Mouse (Mus musculus): ENCODE results near the gene Zfp143.
"Not testable (repeated sequence)": the region's sequence is repeated elsewhere in the genome, so short reads cannot be mapped to it uniquely, and the experiment has no call there.

The Zfp143 gene

GRCm38 (mm10) chr7:110061199-110061751 lies at the start of gene Zfp143:
TSS of gene Zfp143 (plus strand) at chr7:110061217.
- peak; percentile 99 to 100 for DNase-seq (ENCODE audit: low spot score in 2 of 2)

- DNase-seq (ENCODE audit: low spot score in 2 of 2): no peak
Observed at GRCm38 (mm10) chr7:110011417-110011816, 49.6 kb upstream of the Zfp143 start.

- no peak for DNase-seq (ENCODE audit: low spot score in 2 of 2)
Observed at GRCm38 (mm10) chr7:110014272-110014671, 46.7 kb upstream of the Zfp143 start.

DNA sequence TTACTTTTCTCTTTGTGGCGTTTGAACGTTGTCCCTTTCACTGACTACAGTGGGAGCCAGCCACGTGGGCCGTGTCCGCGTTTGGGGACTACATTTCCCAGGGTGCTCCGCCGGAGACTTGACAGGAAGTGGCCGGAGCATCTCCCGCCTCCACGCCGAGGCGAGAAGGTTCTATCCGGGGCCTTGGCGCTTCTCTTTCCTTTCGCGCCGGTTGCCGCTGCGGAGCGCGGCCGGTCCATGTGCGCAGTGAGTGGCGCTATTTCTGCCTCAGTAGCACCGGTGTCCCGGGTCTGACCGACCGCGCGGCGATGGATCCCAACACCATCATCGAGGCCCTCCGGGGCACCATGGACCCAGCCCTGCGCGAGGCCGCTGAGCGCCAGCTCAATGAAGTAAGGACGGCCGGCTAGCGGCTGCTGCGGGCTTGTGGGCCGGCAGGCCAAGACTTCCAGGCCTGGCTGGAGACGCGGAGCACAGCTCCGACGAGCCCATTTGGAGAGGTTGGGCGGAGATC lies 42.8 kb upstream of the Zfp143 start, which contains the start of gene Ipo7:
Gene Ipo7 (plus strand): TSS at position 158 of the 514 bp plus-strand sequence.
- peak; percentile 82 to 94 for DNase-seq (ENCODE audit: low spot score in 2 of 2)

- peak in 1 of 2 experiments; percentile 59 for DNase-seq (ENCODE audit: low spot score in 2 of 2)
Observed at GRCm38 (mm10) chr7:110018631-110019482, 42.2 kb upstream of the Zfp143 start.

GRCm38 (mm10) chr7:110023553-110023952 lies 37.5 kb upstream of the Zfp143 start:
- no peak for DNase-seq (ENCODE audit: low spot score in 2 of 2)

DNA sequence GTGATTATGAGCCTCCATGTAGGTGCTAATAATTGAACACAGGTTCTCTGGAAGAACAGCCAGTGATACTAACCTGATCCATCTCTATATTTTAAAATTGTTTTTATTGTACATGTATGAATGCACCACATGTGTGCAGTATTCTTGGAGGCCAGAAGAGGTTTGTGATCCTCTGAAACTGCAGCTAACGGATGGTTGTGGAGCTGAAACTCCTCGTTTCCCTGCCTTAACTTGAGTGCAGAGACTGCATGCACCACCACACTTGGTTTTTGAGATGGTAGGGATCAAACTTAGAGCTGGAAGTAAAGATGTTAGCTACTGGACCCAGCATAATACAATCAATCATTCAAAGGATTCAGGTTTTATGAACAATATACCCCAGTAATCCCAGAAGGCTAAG lies 34.4 kb upstream of the Zfp143 start:
- DNase-seq (ENCODE audit: low spot score in 2 of 2): no peak

GRCm38 (mm10) chr7:110028826-110029225 lies 32.2 kb upstream of the Zfp143 start:
- DNase-seq (ENCODE audit: low spot score in 2 of 2): no peak

- DNase-seq (ENCODE audit: low spot score in 2 of 2): no peak
Observed at GRCm38 (mm10) chr7:110030342-110030741, 30.7 kb upstream of the Zfp143 start.

GRCm38 (mm10) chr7:110057723-110058122 lies 3.3 kb upstream of the Zfp143 start:
- not testable (repeated sequence) for DNase-seq (ENCODE audit: low spot score in 2 of 2)

GRCm38 (mm10) chr7:110059092-110059785 lies 1.8 kb upstream of the Zfp143 start:
- peak in 1 of 2 experiments; percentile 39 for DNase-seq (ENCODE audit: low spot score in 2 of 2)

DNA sequence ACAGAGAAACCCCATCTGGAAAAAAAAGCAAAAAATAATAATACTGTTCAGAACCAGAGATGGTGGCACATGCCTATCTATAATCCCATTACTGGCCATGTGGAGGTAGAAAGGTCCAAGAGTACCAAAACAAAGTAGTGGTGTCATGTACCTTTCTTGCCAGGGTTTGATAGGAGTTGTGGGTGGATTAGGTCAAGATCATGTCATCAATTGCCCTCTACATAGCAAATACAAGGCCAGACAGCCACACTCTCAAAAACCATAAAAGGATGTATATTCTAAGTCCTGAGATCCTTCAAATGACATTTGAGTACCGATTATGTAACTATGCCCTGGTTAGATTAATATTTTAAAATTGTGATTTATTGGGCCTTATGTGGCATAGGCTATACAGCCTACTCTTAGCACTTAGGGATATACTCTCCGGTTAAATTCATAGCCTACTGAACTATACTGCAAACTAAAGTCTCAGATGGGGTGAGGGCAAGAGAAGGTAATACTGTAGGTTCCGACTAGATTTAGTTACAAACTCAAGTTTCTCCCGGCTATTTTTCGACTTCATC lies 830 bp upstream of the Zfp143 start:
- DNase-seq (ENCODE audit: low spot score in 2 of 2): no peak

GRCm38 (mm10) chr7:110060669-110061198 lies 283 bp upstream of the Zfp143 start:
- DNase-seq (ENCODE audit: low spot score in 2 of 2): no peak

DNA sequence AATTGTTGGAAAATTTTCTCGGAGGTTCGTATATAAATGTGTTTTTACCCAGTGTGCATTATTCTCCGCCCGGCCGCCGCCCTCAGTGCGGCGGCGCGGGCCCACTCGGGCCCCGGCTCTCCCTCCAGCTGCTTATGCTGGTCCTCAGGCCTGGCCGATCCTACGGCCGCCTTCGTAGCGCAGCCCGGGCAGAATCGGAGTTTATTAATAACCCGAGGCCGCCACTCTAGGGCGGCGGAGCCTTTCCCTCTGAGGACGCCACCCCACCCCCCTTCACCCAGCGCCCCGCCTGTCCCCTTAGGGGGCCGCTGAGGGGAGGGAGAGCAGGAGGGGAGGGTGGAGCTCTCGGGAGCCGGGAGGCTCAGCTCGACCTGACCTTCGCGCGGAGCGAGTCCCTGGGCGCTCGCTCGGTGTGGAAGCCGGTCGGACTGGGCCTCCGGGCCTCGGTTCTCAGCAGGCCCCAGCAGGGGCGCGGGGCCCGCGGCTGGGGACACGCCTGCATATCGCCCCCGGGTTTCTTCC lies 796 bp downstream of the Zfp143 start:
- peak; percentile 85 to 86 for DNase-seq (ENCODE audit: low spot score in 2 of 2)

DNA sequence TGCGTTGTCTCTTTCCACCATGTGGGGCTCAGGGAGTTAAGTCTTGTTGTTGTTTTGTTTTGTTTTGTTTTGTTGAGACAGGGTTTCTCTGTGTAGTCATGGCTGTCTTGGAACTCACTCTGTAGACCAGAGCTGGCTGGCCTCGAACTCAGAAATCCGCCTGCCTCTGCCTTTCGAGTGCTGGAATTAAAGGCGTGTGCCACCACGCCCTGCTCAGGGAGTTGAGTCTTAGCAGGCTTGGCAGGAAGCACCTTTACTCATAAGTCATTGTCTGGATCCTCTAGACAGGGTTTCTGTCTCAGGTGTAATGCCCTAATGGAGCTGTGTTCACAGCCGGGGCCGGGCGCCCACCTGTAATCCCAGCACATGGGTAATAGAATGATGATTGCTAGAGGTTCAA lies 2.7 kb downstream of the Zfp143 start:
- DNase-seq (ENCODE audit: low spot score in 2 of 2): no peak

DNA sequence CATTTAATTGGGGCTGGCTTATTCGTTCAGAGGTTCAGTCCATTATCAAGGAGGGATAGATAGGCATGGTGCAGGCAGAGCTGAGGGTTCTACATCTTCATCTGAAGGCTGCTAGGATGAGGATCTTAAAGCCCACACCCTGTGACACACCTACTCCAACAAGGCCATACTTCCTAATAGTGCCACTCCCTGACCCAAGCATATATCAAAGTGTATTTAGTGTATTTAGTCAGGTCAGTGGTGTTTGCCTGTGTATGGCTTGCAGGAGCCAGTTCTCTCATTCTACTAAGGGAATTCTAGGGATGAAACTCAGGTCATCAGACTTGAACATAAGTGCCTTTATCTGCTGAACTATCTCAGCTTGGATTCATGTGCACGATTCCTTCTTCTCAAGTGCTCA lies 8.1 kb downstream of the Zfp143 start:
- DNase-seq (ENCODE audit: low spot score in 2 of 2): no peak

GRCm38 (mm10) chr7:110078168-110078567 lies 17.2 kb downstream of the Zfp143 start:
- no peak for DNase-seq (ENCODE audit: low spot score in 2 of 2)

DNA sequence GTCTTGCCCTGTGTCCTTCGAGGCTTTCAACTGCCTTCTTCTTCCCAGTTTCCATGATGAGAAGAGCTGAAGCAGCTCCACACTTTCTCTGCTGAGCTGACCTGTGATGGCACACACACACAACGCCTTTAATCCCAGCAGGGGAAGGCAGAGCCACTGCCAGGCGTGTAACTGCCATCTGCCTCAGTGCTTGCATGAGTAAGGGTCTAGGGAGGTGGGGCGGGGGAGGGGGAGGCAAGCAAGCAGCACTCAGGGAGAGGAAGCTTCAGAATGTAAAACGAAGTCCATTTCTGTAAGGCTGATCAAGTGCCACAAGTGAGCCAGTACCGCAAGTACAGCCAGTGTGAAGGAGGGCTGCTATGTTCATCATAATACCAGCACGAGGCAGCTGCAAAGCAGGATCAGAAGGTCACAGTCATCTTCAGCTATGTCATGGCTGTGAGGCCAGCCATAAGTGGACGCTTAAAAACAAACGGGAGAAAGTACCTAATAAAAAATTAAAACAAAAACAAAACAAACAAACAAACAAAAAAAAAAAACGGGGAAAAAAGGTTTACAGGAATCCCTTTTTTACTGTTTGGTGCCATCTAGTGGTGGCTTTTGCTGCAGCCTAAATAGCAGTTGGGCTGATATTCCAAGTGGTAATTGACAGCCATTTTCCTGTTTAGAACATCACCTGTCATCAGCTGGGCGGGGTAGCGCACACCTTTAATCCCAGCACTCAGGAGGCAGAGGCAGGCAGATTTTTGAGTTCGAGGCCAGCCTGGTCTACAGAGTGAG lies 22.6 kb downstream of the Zfp143 start:
- DNase-seq (ENCODE audit: low spot score in 2 of 2): peak; percentile 41 to 69

- DNase-seq (ENCODE audit: low spot score in 2 of 2): no peak
Observed at GRCm38 (mm10) chr7:110085217-110085616, 24.2 kb downstream of the Zfp143 start.

GRCm38 (mm10) chr7:110087914-110088313 lies 26.9 kb downstream of the Zfp143 start:
- DNase-seq (ENCODE audit: low spot score in 2 of 2): no peak

- DNase-seq (ENCODE audit: low spot score in 2 of 2): no peak
Observed at GRCm38 (mm10) chr7:110091670-110092069, 30.7 kb downstream of the Zfp143 start.

All from spleen, postnatal 10 days (tissue).